Mouse (Mus musculus): ENCODE results near the gene Pjvk. TPM values are rescaled to one million over a fixed set of nuclear protein-coding genes. Genes with fewer than 3 reads are reported as not detected.
A peak's percentile ranks its signal among the peaks of the same experiment; 100 is the strongest.

Pjvk gene
- polyA plus RNA-seq, 1 experiment from 2014 or later = 0.88 TPM

DNA sequence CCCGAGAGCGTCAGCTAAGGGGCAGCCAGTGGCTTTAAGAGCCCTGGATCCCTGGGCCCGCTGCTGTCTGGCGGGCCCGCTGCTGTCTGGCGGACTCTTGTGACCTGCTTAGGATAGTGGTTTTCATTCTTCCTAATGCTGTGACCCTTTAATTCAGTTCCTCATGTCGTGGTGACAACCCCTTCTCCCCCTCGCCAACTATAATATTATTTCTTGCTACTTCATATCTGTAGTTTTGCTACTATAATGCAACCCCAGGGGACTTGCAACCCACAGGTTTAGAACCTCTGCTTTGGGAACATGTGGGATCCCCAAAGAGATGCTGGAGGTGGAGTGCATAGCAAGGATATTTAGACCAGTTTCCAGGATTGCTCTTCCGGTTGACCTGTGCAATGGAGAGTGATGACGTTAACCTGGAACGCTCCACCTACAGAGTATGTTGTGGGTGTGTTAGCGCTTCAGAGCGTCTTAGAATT, 428 bp downstream of the Pjvk start:
- peak; percentile 38 for DNase-seq
- ATAC-seq (ENCODE audit: insufficient read depth) = peak; percentile 42; the same call in 1 of the 2 replicates
- H3K27me3 ChIP-seq (ENCODE audit: insufficient read depth, low read length) = no peaks in the 10 kb centered on the region

DNA sequence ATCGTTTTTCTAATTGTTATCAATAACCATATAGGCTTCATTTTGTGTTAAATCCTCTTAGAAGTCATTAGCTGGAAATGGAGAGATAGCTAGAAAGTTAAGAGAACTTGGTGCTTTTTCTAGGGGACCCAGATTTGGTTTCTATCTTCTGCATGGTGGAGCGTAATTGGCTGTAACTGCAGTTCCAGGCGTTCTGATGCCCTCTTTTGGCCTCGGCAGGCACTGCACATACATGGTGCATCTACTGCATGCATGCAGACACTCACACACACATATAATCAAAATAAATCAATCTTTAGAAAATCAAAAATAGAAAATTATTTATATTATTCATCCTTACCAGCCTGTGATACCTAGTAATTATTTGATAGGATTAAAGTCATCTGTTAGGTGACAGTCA, 4.8 kb downstream of the Pjvk start:
- TF ChIP-seq CTCF (IDR thresholded peaks at IDR 0.05; ENCODE audit: low read depth) = no peak
- H3K27ac ChIP-seq (ENCODE audit: low read depth) = no peak overlapping the region
- H3K9ac ChIP-seq = no peak overlapping the region
- H3K4me2 ChIP-seq = no peak overlapping the region
- H3K9me3 ChIP-seq (ENCODE audit: low read depth, low read length) = no peaks in the 10 kb centered on the region
- H3K36me3 ChIP-seq (ENCODE audit: insufficient read depth) = no peaks in the 10 kb centered on the region
- 91% methylated on average over 4 of the region's 4 CpGs for WGBS
- H3K27me3 ChIP-seq (ENCODE audit: insufficient read depth, low read length) = no peaks in the 10 kb centered on the region
- H3K4me1 ChIP-seq (ENCODE audit: insufficient read depth) = peaks cover 6% of the 10 kb centered on the region; the same call in 1 of the 2 replicates
- DNase-seq = no peak
- no peak overlapping the region for H3K4me3 ChIP-seq (ENCODE audit: low read depth, low read length)
- ATAC-seq (ENCODE audit: insufficient read depth) = no peak

More for the DNA sequence above, 428 bp downstream of the Pjvk start:
- 0 out of 2 replicates have a peak, but pooled peaks cover 3% of the 10 kb centered on the region for H3K36me3 ChIP-seq (ENCODE audit: insufficient read depth)
- H3K9me3 ChIP-seq (ENCODE audit: low read depth, low read length) = no peaks in the 10 kb centered on the region
- H3K9ac ChIP-seq = peak overlapping the region; percentile 65
- H3K27ac ChIP-seq (ENCODE audit: low read depth) = peak overlapping the region; percentile 92
- no peak for TF ChIP-seq CTCF (IDR thresholded peaks at IDR 0.05; ENCODE audit: low read depth)
- H3K4me3 ChIP-seq (ENCODE audit: low read depth, low read length) = peak overlapping the region; percentile 63
- peak overlapping the region; percentile 82 for H3K4me2 ChIP-seq
- 30% methylated on average over 13 of the region's 13 CpGs for WGBS
- peaks cover 6% of the 10 kb centered on the region for H3K4me1 ChIP-seq (ENCODE audit: insufficient read depth)

DNA sequence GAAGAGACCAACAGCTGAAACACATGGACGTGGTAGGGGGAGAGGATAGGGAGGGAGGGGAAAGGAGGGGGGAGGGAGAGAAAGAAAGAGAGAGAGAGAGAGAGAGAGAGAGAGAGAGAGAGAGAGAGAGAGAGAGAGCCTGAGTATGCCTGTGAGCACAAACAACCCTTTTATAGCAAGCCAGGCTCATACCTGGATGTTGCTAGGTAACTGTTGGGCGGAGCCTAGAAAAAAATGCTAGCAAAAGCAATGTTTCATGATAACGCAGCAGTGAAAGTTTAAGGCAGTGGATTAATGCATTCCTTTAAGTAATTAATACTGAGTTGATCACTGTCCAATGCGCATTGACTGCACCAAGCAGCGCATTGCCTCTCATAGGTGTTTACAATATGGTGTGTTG, 6.4 kb downstream of the Pjvk start:
- H3K4me2 ChIP-seq = no peak overlapping the region
- TF ChIP-seq CTCF (IDR thresholded peaks at IDR 0.05; ENCODE audit: low read depth) = no peak
- WGBS = 65% methylated on average over 5 of the region's 5 CpGs
- no peaks in the 10 kb centered on the region for H3K36me3 ChIP-seq (ENCODE audit: insufficient read depth)
- no peaks in the 10 kb centered on the region for H3K27me3 ChIP-seq (ENCODE audit: insufficient read depth, low read length)
- no peak overlapping the region; the same call in 1 of the 2 replicates for H3K9ac ChIP-seq
- H3K27ac ChIP-seq (ENCODE audit: low read depth) = no peak overlapping the region
- peak; percentile 43 for DNase-seq
- no peaks in the 10 kb centered on the region for H3K9me3 ChIP-seq (ENCODE audit: low read depth, low read length)
- ATAC-seq (ENCODE audit: insufficient read depth) = no peak
- no peak overlapping the region for H3K4me3 ChIP-seq (ENCODE audit: low read depth, low read length)
- H3K4me1 ChIP-seq (ENCODE audit: insufficient read depth) = no peaks in the 10 kb centered on the region

DNA sequence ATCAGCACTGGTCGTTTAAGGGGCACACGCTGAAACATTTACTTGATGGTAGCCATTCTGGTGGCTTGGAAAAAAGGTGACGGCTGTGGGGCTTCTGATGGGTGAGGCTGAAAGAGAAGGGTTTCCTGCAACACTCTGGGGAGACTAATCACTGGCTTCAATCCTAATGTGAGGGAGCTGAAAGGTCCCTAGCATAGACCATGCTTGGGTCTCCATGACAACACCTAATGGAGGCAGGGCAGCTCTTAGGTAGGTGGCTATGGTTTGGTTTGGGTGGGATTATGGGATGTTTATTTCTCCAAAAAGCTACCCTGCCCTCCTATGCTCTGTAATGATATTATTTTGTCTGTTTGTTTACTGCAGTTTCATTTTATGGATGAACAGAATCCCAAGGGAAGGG, 7.2 kb downstream of the Pjvk start:
- Histone ChIP-seq H3K27ac (ENCODE audit: low read depth) (no peak overlapping the region), H3K27me3 (ENCODE audit: insufficient read depth, low read length) (no peaks in the 10 kb centered on the region), H3K36me3 (ENCODE audit: insufficient read depth) (no peaks in the 10 kb centered on the region), H3K4me2 (no peak overlapping the region), H3K9me3 (ENCODE audit: low read depth, low read length) (no peaks in the 10 kb centered on the region), H3K4me3 (ENCODE audit: low read depth, low read length) (no peak overlapping the region), H3K9ac (no peak overlapping the region), H3K4me1 (ENCODE audit: insufficient read depth) (no peaks in the 10 kb centered on the region)
- DNase-seq (no peak), ATAC-seq (ENCODE audit: insufficient read depth) (no peak)
- 78% methylated on average over 3 of the region's 3 CpGs for WGBS
- no peak for TF ChIP-seq CTCF (IDR thresholded peaks at IDR 0.05; ENCODE audit: low read depth)

DNA sequence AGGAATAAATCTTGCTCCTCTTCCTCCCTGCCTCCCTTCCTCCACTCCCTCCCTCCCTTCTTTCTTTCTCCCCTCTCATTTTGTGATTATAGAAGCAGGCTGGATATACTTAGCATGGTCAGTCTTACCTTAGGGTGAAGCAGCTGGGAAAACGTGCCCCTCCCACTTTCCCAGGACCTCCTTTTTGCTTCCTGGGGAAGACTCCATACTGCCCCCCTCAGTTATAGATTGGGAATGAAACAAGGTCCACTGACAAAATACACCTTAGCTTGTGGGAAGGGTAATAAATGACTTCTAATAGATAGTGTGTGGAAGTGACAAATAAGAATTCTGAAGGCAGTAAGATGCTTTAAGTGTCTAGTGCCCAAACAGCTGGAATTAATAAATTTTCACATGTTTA, 7.7 kb downstream of the Pjvk start:
- no peak for ATAC-seq (ENCODE audit: insufficient read depth)
- Histone ChIP-seq H3K36me3 (ENCODE audit: insufficient read depth) (no peaks in the 10 kb centered on the region), H3K9ac (no peak overlapping the region), H3K4me1 (ENCODE audit: insufficient read depth) (no peaks in the 10 kb centered on the region), H3K27me3 (ENCODE audit: insufficient read depth, low read length) (no peaks in the 10 kb centered on the region), H3K9me3 (ENCODE audit: low read depth, low read length) (no peaks in the 10 kb centered on the region), H3K27ac (ENCODE audit: low read depth) (no peak overlapping the region), H3K4me3 (ENCODE audit: low read depth, low read length) (no peak overlapping the region), H3K4me2 (no peak overlapping the region)
- 19% methylated on average over 1 of the region's 1 CpGs for WGBS
- DNase-seq = peak; percentile 37
- TF ChIP-seq CTCF (IDR thresholded peaks at IDR 0.05; ENCODE audit: low read depth) = peak; percentile 34; the same call in 1 of the 2 replicates

DNA sequence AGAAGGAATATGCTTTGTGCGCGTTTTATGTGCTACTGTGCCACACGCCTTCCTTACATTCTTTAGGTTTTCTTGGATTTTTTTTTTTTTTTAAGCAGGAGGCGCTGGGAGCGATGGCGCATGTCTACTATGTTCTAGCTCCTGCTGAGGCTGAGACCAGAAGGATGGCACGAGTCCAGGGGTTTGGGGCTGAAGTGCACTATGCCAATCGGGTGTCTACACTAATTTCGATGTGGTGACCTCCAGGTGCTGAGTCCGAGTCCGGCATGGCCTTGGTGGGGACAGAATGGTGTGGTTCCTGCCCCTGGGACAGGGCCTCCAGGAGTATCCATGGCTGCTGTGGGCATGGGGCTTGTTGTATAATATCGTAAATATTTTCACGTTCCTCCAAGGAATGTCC, 10.3 kb downstream of the Pjvk start:
- H3K27ac ChIP-seq (ENCODE audit: low read depth) = no peak overlapping the region
- peaks cover 20% of the 10 kb centered on the region for H3K36me3 ChIP-seq (ENCODE audit: insufficient read depth)
- no peak for ATAC-seq (ENCODE audit: insufficient read depth)
- 70% methylated on average over 13 of the region's 13 CpGs for WGBS
- H3K4me1 ChIP-seq (ENCODE audit: insufficient read depth) = no peaks in the 10 kb centered on the region
- no peak for TF ChIP-seq CTCF (IDR thresholded peaks at IDR 0.05; ENCODE audit: low read depth)
- no peak for DNase-seq
- H3K9ac ChIP-seq = no peak overlapping the region
- 0 out of 2 replicates have a peak overlapping the region, but pooled peaks have one; percentile 12 for H3K4me2 ChIP-seq
- no peaks in the 10 kb centered on the region for H3K27me3 ChIP-seq (ENCODE audit: insufficient read depth, low read length)
- no peak overlapping the region for H3K4me3 ChIP-seq (ENCODE audit: low read depth, low read length)
- no peaks in the 10 kb centered on the region for H3K9me3 ChIP-seq (ENCODE audit: low read depth, low read length)

DNA sequence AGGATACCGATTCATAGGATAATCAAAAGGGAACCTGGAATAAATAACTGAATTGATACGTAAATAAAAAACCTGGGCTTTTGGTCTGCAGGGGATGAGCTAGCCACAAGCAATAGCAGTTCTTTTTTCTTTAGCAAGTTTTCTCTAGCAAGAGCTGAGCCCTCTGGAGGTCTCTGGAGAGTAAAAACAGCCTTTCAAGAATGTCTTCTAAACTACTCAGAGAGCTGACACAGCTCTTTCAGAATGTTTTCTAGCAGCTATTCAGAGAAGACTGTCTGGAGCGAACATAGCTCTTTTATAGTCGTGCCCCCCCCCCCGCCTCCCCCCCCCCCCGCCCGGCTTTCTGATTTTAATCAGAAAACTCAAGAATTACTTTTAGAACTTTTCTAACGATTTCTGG, 11.1 kb downstream of the Pjvk start:
- Histone ChIP-seq H3K27me3 (ENCODE audit: insufficient read depth, low read length) (no peaks in the 10 kb centered on the region), H3K9ac (no peak overlapping the region), H3K4me3 (ENCODE audit: low read depth, low read length) (no peak overlapping the region), H3K9me3 (ENCODE audit: low read depth, low read length) (no peaks in the 10 kb centered on the region), H3K4me2 (no peak overlapping the region), H3K4me1 (ENCODE audit: insufficient read depth) (no peaks in the 10 kb centered on the region), H3K36me3 (ENCODE audit: insufficient read depth) (peaks cover 25% of the 10 kb centered on the region), H3K27ac (ENCODE audit: low read depth) (no peak overlapping the region)
- 47% methylated on average over 6 of the region's 8 CpGs for WGBS
- DNase-seq = peak; percentile 54
- no peak for ATAC-seq (ENCODE audit: insufficient read depth)
- TF ChIP-seq CTCF (IDR thresholded peaks at IDR 0.05; ENCODE audit: low read depth) = no peak

All from lung, embryonic 14.5 days (tissue).